Mouse (Mus musculus) cerebellum, adult 2 months (tissue): ENCODE data around the gene Dntt. TPM values are rescaled to one million over a fixed set of nuclear protein-coding genes. Genes with fewer than 3 reads are reported as not detected.
A peak's percentile ranks its signal among the peaks of the same experiment; 100 is the strongest.

Source experiments
- DNase-seq, 2 experiments: peaks; one replicate each; pipeline ENCODE4 v3.0.0; 2021
- H3K27ac ChIP-seq: fragments of 200-500 bp; 2 replicates; pipeline ENCODE4 v1.5.1; 2012; ENCODE audit warnings: low read length, control low read depth, inconsistent platforms; ENCODE audit not compliant: insufficient read depth
- H3K27me3 ChIP-seq: fragments of 200-500 bp; 2 replicates; pipeline ENCODE4 v1.6.1; 2012; ENCODE audit warnings: inconsistent platforms, mild to moderate bottlenecking, low read length, moderate library complexity; ENCODE audit not compliant: control insufficient read depth, insufficient read depth
- H3K4me1 ChIP-seq: fragments of 200-500 bp; 2 replicates; pipeline ENCODE4 v1.6.1; 2011; ENCODE audit warnings: low read length; ENCODE audit not compliant: control insufficient read depth, insufficient read depth
- H3K4me3 ChIP-seq: fragments of 200-500 bp; replicated peaks from 2 replicates; pipeline ENCODE3; 2011; ENCODE audit warnings: mild to moderate bottlenecking, low read depth, low read length, control low read depth; ENCODE audit not compliant: insufficient read depth
- CTCF ChIP-seq: fragments of 200-500 bp; IDR thresholded peaks from 2 replicates; pipeline ENCODE4 v1.5.1; 2011; ENCODE audit warnings: low read depth, mild to moderate bottlenecking, control low read depth, low read length, moderate library complexity, borderline replicate concordance; ENCODE audit not compliant: insufficient read depth
- POLR2A ChIP-seq: fragments of 200-500 bp; IDR thresholded peaks from 2 replicates; pipeline ENCODE4 v1.6.1; 2011; ENCODE audit warnings: low read length, control low read depth, borderline replicate concordance; ENCODE audit not compliant: insufficient read depth
- WGBS: fragments of 180-500 bp; shearing (Covaris S2); methylation state at CpG from one replicate; pipeline ENCODE4 v1.1.7; 2018; 5-methylcytosine and 5-hydroxymethylcytosine counted together
- polyA plus RNA-seq: library from polyadenylated mRNA; depleted of rRNA; stranded (reverse); fragments of >200 nt; gene quantifications from 2 replicates; pipeline ENCODE4 v1.2.3, GENCODE M21; 2012

Gene Dntt
- polyA plus RNA-seq, 1 experiment, result not detected

GRCm38 (mm10) chr19:40992517-40993044, 36.5 kb upstream of the Dntt start:
- TF ChIP-seq CTCF, result no peak
- TF ChIP-seq POLR2A, result no peak
- 48% methylated on average over 8 of the region's 8 CpGs for WGBS
- Histone ChIP-seq H3K27ac (no peak overlapping the region), H3K4me3 (no peak overlapping the region), H3K4me1 (no peaks in the 10 kb centered on the region; the same call in 1 of the 2 replicates), H3K27me3 (no peaks in the 10 kb centered on the region)
- no peak for DNase-seq

- Histone ChIP-seq H3K27me3 (no peaks in the 10 kb centered on the region; the same call in 1 of the 2 replicates), H3K4me1 (no peaks in the 10 kb centered on the region; the same call in 1 of the 2 replicates), H3K4me3 (no peak overlapping the region), H3K27ac (no peak overlapping the region)
- no peak for TF ChIP-seq POLR2A
- TF ChIP-seq CTCF, result no peak
- 93% methylated on average over 5 of the region's 5 CpGs for WGBS
- no peak for DNase-seq
Observed at GRCm38 (mm10) chr19:40993356-40993755, 35.7 kb upstream of the Dntt start.

GRCm38 (mm10) chr19:40994057-40994585, 35.0 kb upstream of the Dntt start, which contains the start of gene Blnk:
Gene Blnk (minus strand): TSS chr19:40994535.
- 17% methylated on average over 8 of the region's 8 CpGs for WGBS
- no peak for DNase-seq
- Histone ChIP-seq H3K4me3 (no peak within 1 kb of the TSS), H3K27me3 (no peaks in the 10 kb centered on the region; the same call in 1 of the 2 replicates), H3K27ac (no peak within 1 kb of the TSS), H3K4me1 (no peaks in the 10 kb centered on the region; the same call in 1 of the 2 replicates)
- TF ChIP-seq CTCF, result no peak
- TF ChIP-seq POLR2A, result no peak

GRCm38 (mm10) chr19:40994911-40995310, 34.2 kb upstream of the Dntt start:
- H3K4me1 ChIP-seq, result no peaks in the 10 kb centered on the region; the same call in 1 of the 2 replicates
- H3K27ac ChIP-seq, result no peak overlapping the region
- no peaks in the 10 kb centered on the region; the same call in 1 of the 2 replicates for H3K27me3 ChIP-seq
- no peak for DNase-seq
- no peak overlapping the region for H3K4me3 ChIP-seq
- TF ChIP-seq CTCF, result no peak
- TF ChIP-seq POLR2A, result no peak
- WGBS, result 82% methylated on average over 7 of the region's 7 CpGs

- Histone ChIP-seq H3K4me1 (no peaks in the 10 kb centered on the region; the same call in 1 of the 2 replicates), H3K4me3 (no peak overlapping the region), H3K27ac (no peak overlapping the region), H3K27me3 (no peaks in the 10 kb centered on the region; the same call in 1 of the 2 replicates)
- 29% methylated on average over 21 of the region's 21 CpGs for WGBS
- no peak for TF ChIP-seq CTCF
- peak; percentile 30 to 66 for DNase-seq
Observed at GRCm38 (mm10) chr19:40995449-40996401, 33.4 kb upstream of the Dntt start.

GRCm38 (mm10) chr19:40996722-40997121, 32.4 kb upstream of the Dntt start:
- Histone ChIP-seq H3K27me3 (no peaks in the 10 kb centered on the region; the same call in 1 of the 2 replicates), H3K27ac (no peak overlapping the region), H3K4me3 (no peak overlapping the region), H3K4me1 (no peaks in the 10 kb centered on the region; the same call in 1 of the 2 replicates)
- no peak for DNase-seq
- 90% methylated on average over 6 of the region's 6 CpGs for WGBS
- TF ChIP-seq CTCF (no peak), POLR2A (no peak)

- Histone ChIP-seq H3K27me3 (no peaks in the 10 kb centered on the region; the same call in 1 of the 2 replicates), H3K4me1 (no peaks in the 10 kb centered on the region; the same call in 1 of the 2 replicates), H3K27ac (no peak overlapping the region), H3K4me3 (no peak overlapping the region)
- WGBS, result 61% methylated on average over 5 of the region's 5 CpGs
- TF ChIP-seq POLR2A (no peak), CTCF (no peak)
- DNase-seq, result no peak
Observed at GRCm38 (mm10) chr19:40998469-40999170, 30.5 kb upstream of the Dntt start.
